Mouse (Mus musculus) lung, adult 10 weeks (tissue): ENCODE data around the gene Xpo5. TPM values are rescaled to one million over a fixed set of nuclear protein-coding genes. Genes with fewer than 3 reads are reported as not detected.

Experiments
- polyA plus RNA-seq: library from polyadenylated mRNA; stranded (reverse); fragments of 350-450 nt; fragmentation: Illumina TruSeq; extraction: RNeasy Lipid Tissue Mini Kit (QIAGEN cat#74804); gene quantifications from one replicate; pipeline ENCODE4 v1.2.3, GENCODE M21; 2014; ENCODE audit warnings: low read depth, low replicate concordance; ENCODE audit not compliant: insufficient read depth

Xpo5 gene
- polyA plus RNA-seq, result 11.6 TPM

DNA sequence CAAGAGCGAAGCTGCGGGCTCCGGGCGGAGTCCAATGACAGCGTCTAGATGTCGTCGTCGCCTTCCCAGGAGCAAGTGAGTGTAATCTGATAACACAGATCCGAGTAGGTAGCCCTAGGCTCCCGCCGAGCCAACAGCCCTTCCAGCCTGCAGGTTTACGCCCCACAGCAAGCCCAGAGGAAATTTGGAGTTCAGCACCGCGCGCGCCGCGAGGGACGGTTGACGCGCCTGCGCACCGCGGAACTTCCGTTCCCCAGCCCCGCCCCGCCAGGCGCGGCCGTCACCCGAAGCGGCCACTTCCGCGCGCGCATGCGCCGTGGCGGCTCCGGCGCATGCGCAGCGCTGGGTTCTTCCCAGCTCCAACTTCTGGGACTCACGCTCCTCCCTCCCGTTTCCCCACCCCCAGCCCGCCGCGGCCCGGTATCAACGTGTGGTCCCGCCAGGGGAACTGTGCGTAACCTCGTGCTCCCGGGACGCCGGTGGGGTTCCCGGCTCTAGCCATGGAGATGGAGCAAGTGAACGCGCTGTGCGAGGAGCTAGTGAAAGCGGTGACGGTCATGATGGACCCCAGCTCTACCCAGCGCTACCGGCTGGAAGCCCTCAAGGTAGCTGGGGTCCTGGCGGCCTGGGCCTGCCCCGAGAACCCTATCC, at the start of gene Xpo5, which contains the start of gene Polh:
Gene Xpo5 (plus strand): TSS at position 362 of the 651 bp plus-strand sequence.
Gene Polh (minus strand): TSS at position 225 of the 651 bp plus-strand sequence.

GRCm38 (mm10) chr17:46152847-46153782, 49.5 kb upstream of the Xpo5 start, which contains the start of gene Mad2l1bp:
Mad2l1bp (minus strand) TSS chr17:46153553.

DNA sequence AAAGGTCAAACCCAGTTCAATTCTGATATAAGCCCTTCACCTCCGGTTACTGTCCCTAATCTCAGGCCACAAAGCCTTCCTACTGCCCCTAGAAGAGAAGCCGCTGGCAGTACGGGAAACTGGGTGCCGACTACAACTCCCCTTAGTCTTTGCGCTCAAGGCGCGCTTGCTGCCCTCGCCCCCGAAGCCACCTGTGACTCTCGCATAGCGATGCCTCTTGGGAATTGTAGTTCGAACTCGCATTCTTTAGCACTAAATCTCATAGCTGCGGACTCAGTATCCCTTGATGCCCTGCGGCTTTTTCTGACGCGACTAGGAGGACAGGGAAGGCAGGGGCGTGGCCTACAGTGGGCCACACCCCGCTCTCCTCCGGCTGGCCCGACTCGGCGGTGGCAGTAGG, 41.9 kb upstream of the Xpo5 start, which contains the start of gene Gtpbp2:
Gene Gtpbp2 (plus strand): TSS at position 347 of the 400 bp plus-strand sequence.

GRCm38 (mm10) chr17:46247512-46248188, 45.1 kb downstream of the Xpo5 start, which contains the start of the genes Polr1c and Yipf3:
Polr1c (minus strand) TSS chr17:46248054.
Yipf3 (plus strand) TSS chr17:46248080.

GRCm38 (mm10) chr17:46253452-46254084, 51.0 kb downstream of the Xpo5 start, which contains the start of gene Lrrc73:
Lrrc73 (plus strand) TSS chr17:46253531.

GRCm38 (mm10) chr17:46282483-46283123, 80.0 kb downstream of the Xpo5 start, which contains the start of gene Tjap1:
Tjap1 (minus strand) TSS chr17:46283026.

Other genes with a start within 250 kb of the Xpo5 start
- gene Vegfa, start 170.4 kb upstream of the Xpo5 start, polyA plus RNA-seq, result 283 TPM
- gene Mrps18a, start 91.8 kb upstream of the Xpo5 start, polyA plus RNA-seq, result 70.9 TPM
- 26.4 TPM for gene Rsph9, start 58.6 kb upstream of the Xpo5 start, polyA plus RNA-seq
- 18.3 TPM for gene Mad2l1bp, start 49.2 kb upstream of the Xpo5 start, polyA plus RNA-seq
- 35.6 TPM for gene Gtpbp2, start 41.8 kb upstream of the Xpo5 start, polyA plus RNA-seq
- gene Polh, start 137 bp upstream of the Xpo5 start, polyA plus RNA-seq, result 4.1 TPM
- gene Polr1c, start 45.3 kb downstream of the Xpo5 start, polyA plus RNA-seq, result 50.4 TPM
- gene Yipf3, start 45.3 kb downstream of the Xpo5 start, polyA plus RNA-seq, result 85.3 TPM
- gene Lrrc73, start 50.7 kb downstream of the Xpo5 start, polyA plus RNA-seq, result 3.4 TPM
- gene Tjap1, start 80.2 kb downstream of the Xpo5 start, polyA plus RNA-seq, result 10.1 TPM
- gene Dlk2, start 94.6 kb downstream of the Xpo5 start, polyA plus RNA-seq, result 0.30 TPM
- gene Abcc10, start 125.6 kb downstream of the Xpo5 start, polyA plus RNA-seq, result 2.1 TPM
- 2.9 TPM for gene Zfp318, start 180.9 kb downstream of the Xpo5 start, polyA plus RNA-seq
- 1.1 TPM for gene Crip3, start 226.1 kb downstream of the Xpo5 start, polyA plus RNA-seq
- not detected for gene Slc22a7, start 235.7 kb downstream of the Xpo5 start, polyA plus RNA-seq